Mouse (Mus musculus) CH12.LX (cell line): ENCODE results near the gene Fam20b.

Experiments used
- CTCF ChIP-seq, 2 experiments: IDR thresholded peaks in 1 of 2; conservative IDR thresholded peaks in 1 of 2; 2 replicates each; pipeline ENCODE4 v1.5.1; 2011 to 2012; ENCODE audit warnings: low read depth in 2 of 2, low read length in 2 of 2, improper control_type of control experiment in 1 of 2, inconsistent platforms in 1 of 2, mild to moderate bottlenecking in 1 of 2, moderate library complexity in 1 of 2
- ELF1 ChIP-seq: IDR thresholded peaks from 2 replicates; pipeline ENCODE4 v1.6.1; 2014; ENCODE audit warnings: low read depth, mild to moderate bottlenecking, inconsistent platforms, low read length, improper control_type of control experiment
- JUND ChIP-seq: conservative IDR thresholded peaks from 2 replicates; pipeline ENCODE4 v1.6.1; 2011; ENCODE audit warnings: low read depth, low read length, improper control_type of control experiment
- MAX ChIP-seq: IDR thresholded peaks from 2 replicates; pipeline ENCODE4 v1.6.1; 2011; ENCODE audit warnings: low read length, improper control_type of control experiment
- POLR2A ChIP-seq: IDR thresholded peaks from 2 replicates; pipeline ENCODE4 v1.6.1; 2011; ENCODE audit warnings: low read depth, mild to moderate bottlenecking, improper control_type of control experiment, low read length

DNA sequence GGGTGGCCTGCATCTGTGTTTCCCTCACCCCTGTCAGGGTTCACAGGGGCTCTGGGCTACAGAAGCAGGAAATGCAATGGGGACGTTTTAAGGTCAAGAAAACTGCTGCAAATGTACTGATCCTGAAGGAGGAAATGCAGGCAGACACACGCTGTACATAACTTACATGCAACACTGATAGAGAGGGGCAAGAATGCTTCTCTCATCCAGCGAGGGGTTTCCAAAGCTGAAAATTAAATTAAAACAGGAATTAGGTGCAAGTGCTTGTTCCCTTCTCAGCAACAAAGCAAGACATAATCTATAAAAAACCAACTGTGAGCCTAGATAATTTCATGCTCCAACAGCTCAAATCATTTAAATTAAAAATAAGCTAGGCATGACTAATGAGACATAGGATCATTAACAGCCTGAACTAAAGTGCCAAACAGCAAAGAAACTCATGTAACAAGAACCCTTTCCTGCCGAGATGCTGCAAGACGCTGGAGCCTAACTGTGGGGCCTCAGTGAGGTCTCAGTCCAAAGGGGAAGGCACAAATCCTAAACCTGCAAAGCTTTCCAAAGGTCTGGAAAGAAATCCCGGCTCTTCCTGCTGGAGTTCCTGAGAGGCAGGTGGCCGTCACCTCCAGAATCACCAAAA is 32.7 kb downstream of the Fam20b start:
- TF ChIP-seq CTCF (conservative IDR thresholded peaks at IDR 0.05 in 1 of 2, IDR thresholded peaks at IDR 0.05 in 1 of 2; ENCODE audit: low read depth in 2 of 2, low read length in 2 of 2) (no peak), POLR2A (no peak), JUND (no peak), ELF1 (no peak), MAX (no peak)
